Mouse (Mus musculus): Measurements from ENCODE around the gene Eif2d. TPM values are rescaled to one million over a fixed set of nuclear protein-coding genes. Genes with fewer than 3 reads are reported as not detected.

Gene Eif2d
- polyA plus RNA-seq (2015; fragmentation: Illumina TruSeq; extraction: RNeasy Lipid Tissue Mini Kit (QIAGEN cat#74804); ENCODE audit: insufficient read depth, low read depth, low replicate concordance), result 8.7 TPM

DNA sequence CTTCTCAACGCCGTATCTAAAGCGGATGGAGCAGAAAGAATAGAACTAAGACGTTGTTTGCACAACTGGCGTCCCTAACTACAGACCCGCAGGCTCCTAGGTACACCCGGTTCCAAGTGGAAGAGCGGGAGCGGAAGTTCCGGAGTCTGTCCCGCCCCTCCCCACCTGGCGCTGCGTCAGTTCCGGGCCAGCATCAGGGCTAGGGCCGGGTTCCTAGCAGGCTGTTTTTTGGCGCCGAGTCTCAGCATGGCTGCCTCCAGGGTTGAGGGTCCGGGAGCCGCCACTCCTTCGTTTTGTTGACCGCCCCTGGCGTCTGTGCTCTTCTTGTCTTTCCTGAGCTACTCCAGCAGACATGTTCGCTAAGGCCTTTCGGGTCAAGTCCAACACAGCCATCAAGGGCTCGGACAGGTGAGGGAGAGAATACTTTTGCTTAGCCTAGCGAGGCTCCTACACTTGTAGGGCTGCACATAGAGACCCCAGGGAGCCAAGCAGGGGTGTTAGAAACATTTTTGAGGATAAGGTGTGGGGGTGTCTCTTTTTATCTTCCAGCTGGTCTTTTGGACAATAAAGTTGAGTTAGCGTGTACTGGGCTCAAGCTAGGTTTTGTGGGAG is at the start of gene Eif2d:
Eif2d (plus strand) TSS at position 164 of the 612 bp plus-strand sequence.

DNA sequence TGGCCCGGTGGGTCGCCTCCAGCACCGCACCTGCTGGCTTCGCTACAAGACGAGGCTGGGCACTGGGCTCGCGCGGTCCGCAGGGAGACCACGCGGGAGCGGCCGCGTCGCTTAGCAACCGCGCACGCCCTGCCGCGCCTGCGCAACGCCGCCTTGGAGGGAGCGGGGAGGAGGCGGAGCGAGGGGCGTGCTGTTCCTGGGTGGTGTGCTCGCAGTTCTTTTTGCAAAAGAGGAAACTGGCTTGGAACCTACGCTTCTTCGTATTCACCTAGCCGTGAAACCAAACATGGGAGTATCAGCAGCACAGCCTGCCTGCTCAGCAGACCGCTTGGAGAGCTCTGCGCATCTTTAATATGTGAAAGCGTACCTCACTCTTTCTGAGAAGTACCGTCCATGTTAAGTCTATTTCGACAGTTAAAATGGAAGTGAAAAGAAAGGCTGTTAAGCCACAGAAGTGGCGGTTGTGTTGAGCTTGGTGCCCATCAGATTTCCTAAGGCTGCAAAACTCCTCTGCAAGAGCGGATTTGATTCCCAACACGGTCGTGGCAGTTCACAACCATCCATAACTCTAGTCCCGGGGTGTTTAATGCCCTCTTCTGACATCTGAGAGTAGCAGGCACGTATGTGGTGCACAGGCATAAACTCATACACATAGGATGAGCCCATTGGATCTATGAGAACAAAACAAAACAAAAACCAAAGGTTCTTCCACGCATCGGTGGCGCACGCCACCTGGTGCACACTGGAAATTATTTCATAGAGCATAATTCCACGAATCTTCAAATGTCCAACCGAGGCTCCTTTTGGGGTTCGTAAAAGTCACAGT is 14.6 kb upstream of the Eif2d start, which contains the start of gene Dyrk3:
Dyrk3 (minus strand) TSS at position 150 of the 826 bp plus-strand sequence.

Other genes starting within 250 kb of the Eif2d start
- gene Il20, start 241.7 kb upstream of the Eif2d start, polyA plus RNA-seq (2015; fragmentation: Illumina TruSeq; extraction: RNeasy Lipid Tissue Mini Kit (QIAGEN cat#74804); ENCODE audit: insufficient read depth, low read depth, low replicate concordance), result not detected
- not detected for gene Il19, start 213.1 kb upstream of the Eif2d start, polyA plus RNA-seq (2015; fragmentation: Illumina TruSeq; extraction: RNeasy Lipid Tissue Mini Kit (QIAGEN cat#74804); ENCODE audit: insufficient read depth, low read depth, low replicate concordance)
- not detected for gene Il10, start 133.3 kb upstream of the Eif2d start, polyA plus RNA-seq (2015; fragmentation: Illumina TruSeq; extraction: RNeasy Lipid Tissue Mini Kit (QIAGEN cat#74804); ENCODE audit: insufficient read depth, low read depth, low replicate concordance)
- 13.1 TPM for gene Mapkapk2, start 55.4 kb upstream of the Eif2d start, polyA plus RNA-seq (2015; fragmentation: Illumina TruSeq; extraction: RNeasy Lipid Tissue Mini Kit (QIAGEN cat#74804); ENCODE audit: insufficient read depth, low read depth, low replicate concordance)
- gene Dyrk3, start 14.8 kb upstream of the Eif2d start, polyA plus RNA-seq (2015; fragmentation: Illumina TruSeq; extraction: RNeasy Lipid Tissue Mini Kit (QIAGEN cat#74804); ENCODE audit: insufficient read depth, low read depth, low replicate concordance), result 0.26 TPM
- gene Rassf5, start 92.1 kb downstream of the Eif2d start, polyA plus RNA-seq (2015; fragmentation: Illumina TruSeq; extraction: RNeasy Lipid Tissue Mini Kit (QIAGEN cat#74804); ENCODE audit: insufficient read depth, low read depth, low replicate concordance), result 2.6 TPM
- 5.6 TPM for gene Ikbke, start 126.4 kb downstream of the Eif2d start, polyA plus RNA-seq (2015; fragmentation: Illumina TruSeq; extraction: RNeasy Lipid Tissue Mini Kit (QIAGEN cat#74804); ENCODE audit: insufficient read depth, low read depth, low replicate concordance)